Mouse (Mus musculus): Measurements from ENCODE around the gene Slc6a18.

Slc6a18 gene

GRCm38 (mm10) chr13:73687601-73688000 lies 9.8 kb upstream of the Slc6a18 start:
- DNase-seq (ENCODE audit: low read depth in 1 of 2, low spot score in 2 of 2): no peak

- no peak for DNase-seq (ENCODE audit: low read depth in 1 of 2, low spot score in 2 of 2)
Measured at GRCm38 (mm10) chr13:73685502-73685901, 7.7 kb upstream of the Slc6a18 start.

- DNase-seq (ENCODE audit: low read depth in 1 of 2, low spot score in 2 of 2): no peak
Measured at GRCm38 (mm10) chr13:73684412-73684811, 6.6 kb upstream of the Slc6a18 start.

- peak; percentile 11 to 35 for DNase-seq (ENCODE audit: low read depth in 1 of 2, low spot score in 2 of 2)
Measured at GRCm38 (mm10) chr13:73683682-73684081, 5.9 kb upstream of the Slc6a18 start.

GRCm38 (mm10) chr13:73682226-73682625 lies 4.4 kb upstream of the Slc6a18 start:
- no peak for DNase-seq (ENCODE audit: low read depth in 1 of 2, low spot score in 2 of 2)

GRCm38 (mm10) chr13:73680394-73680793 lies 2.6 kb upstream of the Slc6a18 start:
- DNase-seq (ENCODE audit: low read depth in 1 of 2, low spot score in 2 of 2): no peak

- no peak for DNase-seq (ENCODE audit: low read depth in 1 of 2, low spot score in 2 of 2)
Measured at GRCm38 (mm10) chr13:73679311-73679710, 1.5 kb upstream of the Slc6a18 start.

GRCm38 (mm10) chr13:73675161-73675560 lies 2.7 kb downstream of the Slc6a18 start:
- DNase-seq (ENCODE audit: low read depth in 1 of 2, low spot score in 2 of 2): no peak

GRCm38 (mm10) chr13:73660163-73660695 lies 17.6 kb downstream of the Slc6a18 start:
- no peak for DNase-seq (ENCODE audit: low read depth in 1 of 2, low spot score in 2 of 2)

- DNase-seq (ENCODE audit: low read depth in 1 of 2, low spot score in 2 of 2): no peak
Measured at GRCm38 (mm10) chr13:73658953-73659352, 18.9 kb downstream of the Slc6a18 start.

- no peak for DNase-seq (ENCODE audit: low read depth in 1 of 2, low spot score in 2 of 2)
Measured at GRCm38 (mm10) chr13:73654976-73655375, 22.8 kb downstream of the Slc6a18 start.

- no peak for DNase-seq (ENCODE audit: low read depth in 1 of 2, low spot score in 2 of 2)
Measured at GRCm38 (mm10) chr13:73653266-73653665, 24.6 kb downstream of the Slc6a18 start.

- DNase-seq (ENCODE audit: low read depth in 1 of 2, low spot score in 2 of 2): no peak
Measured at GRCm38 (mm10) chr13:73646397-73647087, 31.3 kb downstream of the Slc6a18 start.

GRCm38 (mm10) chr13:73641296-73641695 lies 36.5 kb downstream of the Slc6a18 start:
- no peak for DNase-seq (ENCODE audit: low read depth in 1 of 2, low spot score in 2 of 2)

GRCm38 (mm10) chr13:73637826-73638225 lies 40.0 kb downstream of the Slc6a18 start:
- no peak for DNase-seq (ENCODE audit: low read depth in 1 of 2, low spot score in 2 of 2)

GRCm38 (mm10) chr13:73631837-73632236 lies 46.0 kb downstream of the Slc6a18 start:
- DNase-seq (ENCODE audit: low read depth in 1 of 2, low spot score in 2 of 2): no peak

- no peak for DNase-seq (ENCODE audit: low read depth in 1 of 2, low spot score in 2 of 2)
Measured at GRCm38 (mm10) chr13:73628586-73629113, 49.2 kb downstream of the Slc6a18 start.

GRCm38 (mm10) chr13:73626745-73627549 lies 50.9 kb downstream of the Slc6a18 start, which contains the start of gene Tert:
Gene Tert (plus strand): TSS chr13:73626911.
- DNase-seq (ENCODE audit: low read depth in 1 of 2, low spot score in 2 of 2): no peak

GRCm38 (mm10) chr13:73626410-73626744 lies 51.4 kb downstream of the Slc6a18 start:
- DNase-seq (ENCODE audit: low read depth in 1 of 2, low spot score in 2 of 2): no peak

GRCm38 (mm10) chr13:73620637-73621036 lies 57.2 kb downstream of the Slc6a18 start:
- no peak for DNase-seq (ENCODE audit: low read depth in 1 of 2, low spot score in 2 of 2)

- no peak for DNase-seq (ENCODE audit: low read depth in 1 of 2, low spot score in 2 of 2)
Measured at GRCm38 (mm10) chr13:73618406-73618805, 59.4 kb downstream of the Slc6a18 start.
